ENCODE assay signal across 26 mouse cellular contexts in the genomic region with DNA sequence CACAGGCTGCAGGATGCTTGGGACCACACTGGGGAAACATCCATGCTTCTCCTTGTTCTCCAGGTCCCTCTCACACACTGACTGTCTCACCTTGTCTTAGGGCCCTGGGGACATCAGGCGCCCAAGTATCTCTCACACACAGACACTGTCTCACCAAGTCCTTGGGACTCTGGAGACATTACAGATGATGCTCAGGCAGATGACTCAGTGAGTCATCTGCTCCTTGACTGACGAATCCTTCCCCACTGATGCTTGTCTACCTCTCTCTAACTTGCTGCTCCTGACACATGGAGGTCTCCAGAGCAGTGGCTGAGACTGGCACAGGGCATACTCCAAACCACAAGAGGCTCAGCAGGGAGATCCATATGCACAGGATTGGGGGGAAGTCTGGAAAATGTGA.
DNase-seq lines count a peak whose midpoint lies in the region; ATAC-seq and TF ChIP-seq lines count a peak whose summit lies in the region.
"Had no signal": no experiment of that assay in that cellular context is flagged by ENCODE, and none has a peak within 500 bp of the region (broad histone marks: within the 10 kb centered on the region; RNA-seq: fewer than 3 reads in every experiment).

No protein-coding gene starts in this region.

- peaks cover 13% of the 10 kb centered on the region; the same call in 1 of the 2 replicates for H3K4me1 ChIP-seq in hindbrain, embryonic 10.5 days (replicated peaks)
- H3K4me1 ChIP-seq in hindbrain, postnatal 0 days (ENCODE audit: insufficient read depth, low read length): peaks cover 5% of the 10 kb centered on the region
- H3K4me1 ChIP-seq in midbrain, embryonic 11.5 days (ENCODE audit: control insufficient read depth, insufficient read depth, low read length): no peaks in the 10 kb centered on the region
- peaks cover 21% of the 10 kb centered on the region; the same call in 1 of the 2 replicates for H3K4me1 ChIP-seq in midbrain, embryonic 13.5 days (replicated peaks)
- H3K4me1 ChIP-seq: forebrain, embryonic 10.5 days had no signal

- H3K9ac ChIP-seq in hindbrain, postnatal 0 days (replicated peaks; ENCODE audit: low read length): no peak overlapping the region
- H3K9ac ChIP-seq in midbrain, embryonic 11.5 days (ENCODE audit: low read length): no peak overlapping the region
- no peak overlapping the region for H3K9ac ChIP-seq in midbrain, embryonic 13.5 days (replicated peaks)
- H3K9ac ChIP-seq: forebrain, embryonic 13.5 days; hindbrain, embryonic 15.5 days had no signal

- 83% methylated on average over 2 of the region's 2 CpGs for WGBS in hindbrain, embryonic 10.5 days
- 78% methylated on average over 2 of the region's 2 CpGs for WGBS in hindbrain, postnatal 0 days
- WGBS in midbrain, embryonic 11.5 days: 83% methylated on average over 2 of the region's 2 CpGs
- WGBS in midbrain, embryonic 13.5 days: 90% methylated on average over 2 of the region's 2 CpGs

- ATAC-seq in cerebellum, adult (ENCODE audit: insufficient number of reproducible peaks, low FRiP score, low TSS enrichment): 0 out of 2 replicates have a peak, but pooled peaks have one; percentile 10
- no peak for ATAC-seq in hindbrain, postnatal 0 days
- ATAC-seq in midbrain, embryonic 11.5 days (ENCODE audit: low FRiP score): no peak
- ATAC-seq in midbrain, embryonic 13.5 days: no peak
- ATAC-seq: forebrain, embryonic 13.5 days; forebrain, embryonic 16.5 days; inflammation-experienced regulatory T-cells, adult 6 months; intestine, embryonic 16.5 days had no signal

- no peaks in the 10 kb centered on the region for H3K9me3 ChIP-seq in hindbrain, embryonic 10.5 days
- H3K9me3 ChIP-seq in hindbrain, postnatal 0 days (ENCODE audit: low read length): no peaks in the 10 kb centered on the region
- no peaks in the 10 kb centered on the region for H3K9me3 ChIP-seq in midbrain, embryonic 11.5 days (ENCODE audit: control insufficient read depth, low read length)
- no peaks in the 10 kb centered on the region for H3K9me3 ChIP-seq in midbrain, embryonic 13.5 days
- H3K9me3 ChIP-seq: forebrain, embryonic 10.5 days; forebrain, embryonic 13.5 days; hindbrain, embryonic 15.5 days had no signal

- DNase-seq in cerebellum, postnatal 25 days: no peak
- no peak for DNase-seq in hindbrain, embryonic 10.5 days (ENCODE audit: low spot score)
- no peak for DNase-seq in hindbrain, postnatal 0 days (ENCODE audit: low spot score)
- peak; percentile 6 for DNase-seq in midbrain, embryonic 11.5 days (ENCODE audit: low spot score, missing footprints)
- DNase-seq in brain, adult 2 months (ENCODE audit: low read depth, low spot score): peak; percentile 52
- DNase-seq: adrenal gland, adult 8-10 months; adrenal gland, postnatal 36 days; B cell, adult 2 months; cerebellum, adult 11-12 months; cerebellum, adult 8-10 months; cerebellum, postnatal 10 days; gastrocnemius, postnatal 10 days; gastrocnemius, postnatal 36 days; heart, postnatal 36 days; kidney, adult 18-20 months had no signal

- H3K4me3 ChIP-seq in hindbrain, embryonic 10.5 days: no peak overlapping the region
- H3K4me3 ChIP-seq in hindbrain, postnatal 0 days (ENCODE audit: low read length): no peak overlapping the region
- no peak overlapping the region for H3K4me3 ChIP-seq in midbrain, embryonic 11.5 days (ENCODE audit: low read depth, low read length)
- H3K4me3 ChIP-seq in midbrain, embryonic 13.5 days (replicated peaks): no peak overlapping the region
- H3K4me3 ChIP-seq: forebrain, embryonic 10.5 days; forebrain, embryonic 13.5 days; hindbrain, embryonic 15.5 days had no signal

- H3K4me2 ChIP-seq in hindbrain, postnatal 0 days (ENCODE audit: low read depth, low read length): no peak overlapping the region
- H3K4me2 ChIP-seq in midbrain, embryonic 11.5 days: no peak overlapping the region
- no peak overlapping the region for H3K4me2 ChIP-seq in midbrain, embryonic 13.5 days (replicated peaks)
- H3K4me2 ChIP-seq: forebrain, embryonic 13.5 days; heart, embryonic 11.5 days; hindbrain, embryonic 15.5 days had no signal

- TF ChIP-seq CTCF in hindbrain, postnatal 0 days (IDR thresholded peaks at IDR 0.05; ENCODE audit: low read depth): no peak

- no peaks in the 10 kb centered on the region for H3K36me3 ChIP-seq in hindbrain, embryonic 10.5 days
- no peaks in the 10 kb centered on the region for H3K36me3 ChIP-seq in hindbrain, postnatal 0 days (ENCODE audit: insufficient read depth, low read length)
- H3K36me3 ChIP-seq in midbrain, embryonic 11.5 days (ENCODE audit: control insufficient read depth, insufficient read depth, low read length): no peaks in the 10 kb centered on the region
- no peaks in the 10 kb centered on the region for H3K36me3 ChIP-seq in midbrain, embryonic 13.5 days
- H3K36me3 ChIP-seq: forebrain, embryonic 10.5 days; G1E; hindbrain, embryonic 15.5 days had no signal

- no peaks in the 10 kb centered on the region for H3K27me3 ChIP-seq in hindbrain, embryonic 10.5 days (ENCODE audit: insufficient read depth, poor library complexity, severe bottlenecking)
- H3K27me3 ChIP-seq in hindbrain, postnatal 0 days (ENCODE audit: insufficient read depth, low read length): no peaks in the 10 kb centered on the region
- no peaks in the 10 kb centered on the region for H3K27me3 ChIP-seq in midbrain, embryonic 11.5 days (ENCODE audit: control insufficient read depth, insufficient read depth, low read length)
- H3K27me3 ChIP-seq in midbrain, embryonic 13.5 days: no peaks in the 10 kb centered on the region
- H3K27me3 ChIP-seq: CH12.LX; forebrain, embryonic 13.5 days; hindbrain, embryonic 15.5 days had no signal

- H3K27ac ChIP-seq in hindbrain, embryonic 10.5 days: peak overlapping the region; percentile 29; the same call in 1 of the 2 replicates
- H3K27ac ChIP-seq in hindbrain, postnatal 0 days: no peak overlapping the region
- H3K27ac ChIP-seq in midbrain, embryonic 11.5 days (ENCODE audit: low read depth, low read length): no peak overlapping the region
- no peak overlapping the region; the same call in 1 of the 2 replicates for H3K27ac ChIP-seq in midbrain, embryonic 13.5 days
- H3K27ac ChIP-seq: forebrain, embryonic 10.5 days; forebrain, embryonic 13.5 days; hindbrain, embryonic 15.5 days had no signal

Comparison
In these comparisons a context has a peak if more than half of its experiments do, and no peak if none do; other contexts are left out.
1. DNase-seq: peak in midbrain, embryonic 11.5 days (single experiment) and brain, adult 2 months (single experiment); none in cerebellum, postnatal 25 days (0 of 2), hindbrain, embryonic 10.5 days (single experiment) and hindbrain, postnatal 0 days (single experiment).